Mouse (Mus musculus): ENCODE measurements around the gene Epha1.

DNA sequence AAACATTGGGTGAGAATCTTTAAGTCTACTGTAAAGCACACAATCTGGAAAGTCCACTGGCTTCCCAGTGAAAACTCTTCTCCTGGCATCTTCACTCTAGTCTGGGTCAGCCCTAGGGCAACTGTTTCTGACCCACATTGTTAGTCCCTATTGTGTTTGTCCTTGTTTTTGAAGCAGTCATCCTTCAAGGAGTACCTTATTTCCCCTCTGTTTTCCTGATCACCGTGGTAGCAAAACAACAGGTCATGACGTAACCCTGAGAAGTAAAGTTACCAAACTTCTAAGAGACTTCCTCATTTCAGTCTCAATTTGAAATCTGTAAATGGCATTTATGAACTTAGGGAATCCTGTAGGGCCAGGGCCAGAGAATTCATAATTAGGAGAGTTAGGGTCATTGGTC, 48.4 kb upstream of the Epha1 start:
- no peak for TF ChIP-seq CTCF (IDR thresholded peaks at IDR 0.05; ENCODE audit: low read depth)
- no peak for TF ChIP-seq EP300 (IDR thresholded peaks at IDR 0.05; ENCODE audit: low read depth)
